Mouse (Mus musculus) liver, adult 2 months (tissue): Measurements from ENCODE around the gene Ifna13. TPM values are rescaled to one million over a fixed set of nuclear protein-coding genes. Genes with fewer than 3 reads are reported as not detected.

ENCODE experiments used
- DNase-seq: peaks from one replicate; pipeline ENCODE4 v3.0.0-alpha.2; 2011; ENCODE audit warnings: low read depth, low spot score; ENCODE audit errors: extremely low read depth
- H3K27ac ChIP-seq: fragments of 200-500 bp; replicated peaks from 2 replicates; pipeline ENCODE4 v1.5.1; 2012; ENCODE audit warnings: low read depth, mild to moderate bottlenecking, control low read depth, inconsistent platforms, low read length; ENCODE audit not compliant: insufficient read depth
- H3K27me3 ChIP-seq: fragments of 200-500 bp; 2 replicates; pipeline ENCODE4 v1.6.1; 2012; ENCODE audit warnings: mild to moderate bottlenecking, moderate library complexity, low read length, inconsistent platforms; ENCODE audit not compliant: control insufficient read depth, insufficient read depth
- H3K36me3 ChIP-seq: fragments of 200-500 bp; 2 replicates; pipeline ENCODE4 v1.6.1; 2012; ENCODE audit warnings: low read length, inconsistent platforms; ENCODE audit not compliant: control insufficient read depth, insufficient read depth
- H3K4me1 ChIP-seq: fragments of 200-500 bp; 2 replicates; pipeline ENCODE4 v1.6.1; 2011; ENCODE audit warnings: low read length; ENCODE audit not compliant: control insufficient read depth, insufficient read depth
- H3K4me3 ChIP-seq: fragments of 200-500 bp; 2 replicates; pipeline ENCODE4 v1.5.1; 2011; ENCODE audit warnings: low read depth, mild to moderate bottlenecking, control low read depth, low read length, moderate library complexity; ENCODE audit not compliant: insufficient read depth
- H3K79me2 ChIP-seq: fragments of 200-500 bp; 2 replicates; pipeline ENCODE4 v1.6.1; 2012; ENCODE audit warnings: inconsistent platforms, mild to moderate bottlenecking, low read length, moderate library complexity; ENCODE audit not compliant: control insufficient read depth, insufficient read depth
- H3K9ac ChIP-seq: fragments of 200-500 bp; 2 replicates; pipeline ENCODE4 v1.6.1; 2012; ENCODE audit warnings: low read depth, mild to moderate bottlenecking, control low read depth, inconsistent platforms, low read length
- CTCF ChIP-seq: fragments of 200-500 bp; IDR thresholded peaks from 2 replicates; pipeline ENCODE4 v1.5.1; 2011; ENCODE audit warnings: low read depth, low read length, control low read depth
- POLR2A ChIP-seq: fragments of 200-500 bp; IDR thresholded peaks from 2 replicates; pipeline ENCODE4 v1.6.1; 2011; ENCODE audit warnings: low read length, control low read depth; ENCODE audit not compliant: insufficient read depth; ENCODE audit errors: extremely low read depth
- WGBS: fragments of 180-500 bp; shearing (Covaris S2); methylation state at CpG from one replicate; pipeline ENCODE4 v1.1.7; 2018; 5-methylcytosine and 5-hydroxymethylcytosine counted together
- polyA plus RNA-seq: library from polyadenylated mRNA; depleted of rRNA; stranded (reverse); fragments of >200 nt; gene quantifications from 2 replicates; pipeline ENCODE4 v1.2.3, GENCODE M21; 2012
- total RNA-seq: library from RNA; depleted of rRNA; stranded (reverse); fragments of >200 nt; gene quantifications from 2 replicates; pipeline ENCODE4 v1.2.3, GENCODE M21; 2014

Ifna13 gene
- total and polyA plus RNA-seq, 2 experiments, result not detected

DNA sequence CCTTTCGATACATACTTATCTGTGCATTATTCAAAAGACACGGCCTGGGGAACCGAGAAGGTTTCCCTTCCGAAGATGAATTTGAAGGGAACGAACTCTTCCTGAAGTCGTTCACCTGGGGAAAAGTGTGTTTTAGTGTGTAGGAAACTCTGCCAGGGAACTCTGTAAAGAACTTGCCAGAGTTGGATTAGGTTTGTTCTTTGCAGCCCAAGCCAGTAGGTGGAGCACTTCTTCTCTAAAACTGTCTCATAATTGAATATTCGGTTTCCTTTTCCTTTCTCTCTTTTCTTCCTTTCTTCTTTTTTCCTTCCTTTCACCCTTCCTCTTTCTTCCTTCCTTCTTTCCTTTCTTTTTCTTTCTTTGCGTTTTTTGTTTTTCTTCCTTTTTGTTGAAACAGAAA lies 36.1 kb upstream of the Ifna13 start:
- WGBS, result 38% methylated on average over 8 of the region's 8 CpGs
- TF ChIP-seq CTCF (0 out of 2 replicates have a peak, but pooled peaks have one; percentile 3), POLR2A (no peak)
- H3K4me1 ChIP-seq, result no peaks in the 10 kb centered on the region
- no peaks in the 10 kb centered on the region for H3K79me2 ChIP-seq
- no peaks in the 10 kb centered on the region for H3K36me3 ChIP-seq
- H3K4me3 ChIP-seq, result no peak overlapping the region
- H3K27me3 ChIP-seq, result no peaks in the 10 kb centered on the region
- DNase-seq, result peak; percentile 30
- no peak overlapping the region for H3K9ac ChIP-seq
- no peak overlapping the region for H3K27ac ChIP-seq

DNA sequence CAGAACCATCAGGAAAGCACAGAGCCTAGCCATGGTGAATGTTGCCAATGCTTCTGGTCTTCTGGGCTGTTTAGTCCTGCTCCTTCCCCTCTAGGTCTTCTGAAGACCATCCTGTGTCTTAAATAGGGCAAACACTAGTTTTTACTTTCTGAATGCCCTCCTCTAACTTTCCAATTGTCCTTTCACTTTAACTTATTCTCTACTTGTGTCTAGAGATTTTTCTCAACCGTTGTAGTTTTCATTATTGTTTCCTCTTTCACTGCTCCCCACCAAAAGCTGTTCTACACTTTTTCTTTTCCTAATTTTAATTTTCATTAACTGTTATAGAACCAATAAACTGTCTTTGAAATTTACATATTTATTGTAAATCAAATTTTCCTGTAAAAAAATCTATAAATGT lies 32.6 kb upstream of the Ifna13 start, which contains the start of gene Ifna16:
Ifna16 (minus strand) TSS at position 101 of the 400 bp plus-strand sequence.
- H3K79me2 ChIP-seq, result no peaks in the 10 kb centered on the region
- no peak within 1 kb of the TSS for H3K9ac ChIP-seq
- no peak within 1 kb of the TSS for H3K27ac ChIP-seq
- no peaks in the 10 kb centered on the region for H3K4me1 ChIP-seq
- no peaks in the 10 kb centered on the region for H3K27me3 ChIP-seq
- 74% methylated on average over 1 of the region's 1 CpGs for WGBS
- no peaks in the 10 kb centered on the region for H3K36me3 ChIP-seq
- H3K4me3 ChIP-seq, result no peak within 1 kb of the TSS
- no peak for DNase-seq
- TF ChIP-seq POLR2A (no peak), CTCF (no peak)

GRCm38 (mm10) chr4:88655461-88655860 lies 11.2 kb upstream of the Ifna13 start:
- Histone ChIP-seq H3K4me1 (no peaks in the 10 kb centered on the region), H3K4me3 (no peak overlapping the region), H3K79me2 (no peaks in the 10 kb centered on the region), H3K36me3 (no peaks in the 10 kb centered on the region), H3K9ac (no peak overlapping the region), H3K27ac (no peak overlapping the region), H3K27me3 (no peaks in the 10 kb centered on the region)
- 17% methylated on average over 1 of the region's 1 CpGs for WGBS
- DNase-seq, result no peak
- TF ChIP-seq CTCF (no peak), POLR2A (no peak)

GRCm38 (mm10) chr4:88653644-88654043 lies 9.4 kb upstream of the Ifna13 start:
- Histone ChIP-seq H3K27me3 (no peaks in the 10 kb centered on the region), H3K79me2 (no peaks in the 10 kb centered on the region), H3K27ac (no peak overlapping the region), H3K4me1 (no peaks in the 10 kb centered on the region), H3K36me3 (no peaks in the 10 kb centered on the region), H3K4me3 (no peak overlapping the region), H3K9ac (no peak overlapping the region)
- WGBS, result 86% methylated on average over 3 of the region's 3 CpGs
- TF ChIP-seq CTCF (no peak), POLR2A (no peak)
- no peak for DNase-seq

DNA sequence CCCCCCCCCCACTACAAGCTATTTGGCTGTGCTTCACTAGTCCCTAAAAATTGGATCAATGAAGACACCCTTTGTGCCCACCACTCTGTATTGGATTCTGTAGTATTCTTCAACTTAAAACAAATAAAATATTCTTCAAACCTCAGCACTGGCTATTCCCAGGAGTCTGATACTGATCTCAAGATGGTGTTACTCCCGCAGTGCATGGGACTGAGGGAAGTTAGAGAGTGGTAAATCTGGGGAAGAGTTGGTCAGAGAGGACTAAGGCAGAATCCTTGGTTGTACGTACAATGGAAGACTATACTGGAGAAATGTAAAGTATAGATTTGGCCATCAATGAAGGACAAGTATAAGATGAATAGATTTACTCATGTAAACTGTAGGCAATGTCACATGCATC lies 1.7 kb downstream of the Ifna13 start:
- TF ChIP-seq POLR2A, result no peak
- no peak for TF ChIP-seq CTCF
- no peaks in the 10 kb centered on the region for H3K79me2 ChIP-seq
- H3K4me3 ChIP-seq, result no peak overlapping the region
- DNase-seq, result peak; percentile 23
- 38% methylated on average over 2 of the region's 2 CpGs for WGBS
- H3K36me3 ChIP-seq, result no peaks in the 10 kb centered on the region
- no peaks in the 10 kb centered on the region for H3K4me1 ChIP-seq
- H3K27me3 ChIP-seq, result no peaks in the 10 kb centered on the region
- H3K9ac ChIP-seq, result no peak overlapping the region
- H3K27ac ChIP-seq, result no peak overlapping the region

- H3K4me1 ChIP-seq, result no peaks in the 10 kb centered on the region
- H3K9ac ChIP-seq, result peak overlapping the region; percentile 78
- 17% methylated on average over 11 of the region's 11 CpGs for WGBS
- H3K4me3 ChIP-seq, result peak overlapping the region; percentile 70
- TF ChIP-seq CTCF (peak; percentile 81), POLR2A (no peak)
- DNase-seq, result peak; percentile 100
- H3K27ac ChIP-seq, result peak overlapping the region; percentile 59; the same call in 1 of the 2 replicates
- no peaks in the 10 kb centered on the region for H3K36me3 ChIP-seq
- H3K27me3 ChIP-seq, result no peaks in the 10 kb centered on the region
- H3K79me2 ChIP-seq, result no peaks in the 10 kb centered on the region
Observed at GRCm38 (mm10) chr4:88641077-88641831, 3.0 kb downstream of the Ifna13 start.
